Mouse (Mus musculus) cerebellum, adult 11 months (tissue): ENCODE measurements around the gene Eri3.
A peak's percentile ranks its signal among the peaks of the same experiment; 100 is the strongest.

Experiments used
- DNase-seq: peaks from one replicate; pipeline ENCODE4 v3.0.0; 2022

Gene Eri3

DNA sequence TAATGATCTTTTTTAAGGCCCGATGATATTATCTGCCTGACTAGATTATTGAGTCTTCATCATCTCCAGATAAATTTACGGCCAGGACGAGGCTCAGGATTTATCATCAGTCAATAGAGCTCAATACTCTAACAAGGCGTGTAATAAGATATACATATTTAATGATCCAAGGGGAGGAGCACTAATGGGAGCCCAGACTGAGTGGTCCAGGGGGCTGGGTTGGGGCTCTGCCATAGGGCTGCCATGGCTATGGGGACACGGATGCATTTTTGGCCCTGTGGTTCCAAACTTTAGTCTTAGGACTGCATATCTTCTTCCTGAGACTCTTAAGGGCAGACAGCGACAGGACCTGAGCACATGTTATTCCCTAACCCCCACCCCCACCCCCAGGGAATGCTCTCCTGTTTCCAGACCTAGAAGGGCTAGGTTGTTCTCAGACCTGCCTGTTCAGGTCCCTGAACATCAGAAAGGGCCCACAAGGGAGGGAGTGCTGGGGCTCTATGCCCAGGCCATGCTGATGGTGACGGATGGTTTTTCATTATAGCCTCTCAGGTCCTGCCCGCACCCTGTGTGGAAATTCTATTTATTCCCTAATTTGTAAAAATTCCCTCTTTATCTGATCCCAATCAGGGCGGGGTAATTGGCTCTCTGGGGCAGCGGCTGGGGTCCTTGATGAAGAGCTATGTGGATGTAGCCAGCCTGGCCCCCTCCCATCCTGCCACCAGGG, 114.4 kb downstream of the Eri3 start:
- DNase-seq: no peak

DNA sequence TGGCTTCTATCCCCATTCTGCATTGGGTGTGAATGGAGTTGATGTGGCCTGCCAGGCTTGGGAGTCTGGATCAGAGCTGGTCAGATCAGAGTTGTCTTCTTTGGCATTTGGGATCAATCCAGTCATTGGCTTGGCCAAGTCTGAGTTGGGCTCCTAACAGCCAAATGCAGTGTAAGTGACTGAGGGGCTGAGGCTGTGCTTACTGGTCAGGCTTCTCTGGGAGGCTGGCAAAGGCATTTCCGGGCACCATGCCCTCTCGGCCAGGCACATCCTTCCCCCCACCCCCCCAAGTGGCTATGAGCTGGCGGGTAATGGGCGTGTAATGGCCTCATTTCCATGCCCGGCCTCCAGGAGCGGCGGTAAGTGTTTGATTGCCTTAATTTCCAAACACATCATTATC, 115.4 kb downstream of the Eri3 start:
- peak; percentile 31 for DNase-seq

DNA sequence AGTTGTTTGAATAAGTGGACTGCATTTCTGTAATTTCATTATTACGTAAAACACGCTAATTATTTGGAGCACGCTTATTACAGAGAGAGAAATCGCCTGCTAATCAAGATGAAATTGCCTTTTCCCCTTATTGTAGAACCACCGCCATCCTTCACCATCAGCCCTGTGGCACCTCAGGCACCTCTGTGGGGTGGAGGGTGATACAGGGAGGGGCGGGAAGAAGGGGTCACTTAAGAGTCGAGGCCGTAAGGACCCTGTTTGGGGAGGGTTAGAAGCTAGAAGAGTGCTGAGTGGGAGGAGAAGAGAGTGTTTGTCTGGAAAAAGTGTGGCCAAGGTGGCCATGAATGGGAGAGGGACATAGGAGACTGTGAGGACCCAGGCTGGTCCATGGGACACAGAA, 115.9 kb downstream of the Eri3 start:
- no peak for DNase-seq

DNA sequence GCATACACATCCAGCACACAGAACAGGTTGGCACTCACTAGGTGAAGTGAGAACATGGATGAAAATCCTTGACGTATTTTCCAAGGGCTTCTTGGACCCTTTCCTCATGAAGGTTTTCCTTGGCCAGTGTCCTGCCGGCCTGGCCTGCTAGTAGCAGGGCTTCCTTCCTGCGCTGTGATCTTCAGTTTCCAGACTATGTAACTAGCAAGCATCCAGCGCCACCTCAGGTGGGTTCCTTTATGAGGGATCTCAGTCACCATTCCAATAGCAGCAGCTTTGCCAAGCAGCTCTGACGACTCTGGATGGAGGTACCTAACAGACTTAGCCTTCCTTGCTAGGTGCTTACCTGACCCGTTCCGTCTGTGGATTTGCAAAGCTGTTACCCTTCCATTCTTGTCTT, 119.7 kb downstream of the Eri3 start:
- DNase-seq: no peak

DNA sequence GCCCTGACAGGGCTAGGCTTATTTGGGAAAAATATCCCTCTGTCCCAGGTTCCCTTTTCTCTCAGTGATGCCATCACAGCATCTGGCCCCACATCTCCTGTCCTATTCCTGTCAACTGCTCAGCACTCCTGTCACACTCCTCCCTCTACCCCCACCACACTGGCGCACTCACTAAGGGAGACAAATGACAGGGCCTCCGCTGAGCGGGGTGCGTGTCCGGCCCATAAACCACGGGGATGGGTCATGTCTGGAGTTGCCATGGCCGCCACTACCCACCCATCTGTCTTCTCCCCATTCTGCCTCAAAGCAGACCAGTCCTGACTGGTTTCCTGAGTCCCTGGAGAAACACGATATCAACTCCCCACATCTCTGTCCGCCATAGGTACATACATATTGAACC, 121.9 kb downstream of the Eri3 start:
- DNase-seq: no peak

DNA sequence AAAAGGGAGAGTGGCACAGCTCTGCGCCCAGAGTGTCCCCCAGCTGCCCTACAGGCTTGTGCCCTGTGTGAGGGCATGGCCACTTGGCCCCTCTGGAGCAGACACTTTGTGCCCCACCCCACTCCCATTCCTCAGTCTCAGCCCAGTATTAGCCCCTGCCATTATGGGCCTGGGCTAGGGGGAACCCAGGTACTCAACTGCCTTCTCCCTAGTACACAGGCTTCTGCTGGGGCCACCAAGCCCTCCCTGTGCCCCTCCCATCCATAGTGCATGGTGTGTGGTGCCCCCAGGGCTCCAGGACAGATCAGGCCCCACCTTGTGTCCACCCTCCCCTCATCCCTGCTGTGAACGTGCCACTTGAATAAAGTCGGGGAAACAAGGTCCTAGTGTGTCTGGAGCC, 123.7 kb downstream of the Eri3 start:
- no peak for DNase-seq

DNA sequence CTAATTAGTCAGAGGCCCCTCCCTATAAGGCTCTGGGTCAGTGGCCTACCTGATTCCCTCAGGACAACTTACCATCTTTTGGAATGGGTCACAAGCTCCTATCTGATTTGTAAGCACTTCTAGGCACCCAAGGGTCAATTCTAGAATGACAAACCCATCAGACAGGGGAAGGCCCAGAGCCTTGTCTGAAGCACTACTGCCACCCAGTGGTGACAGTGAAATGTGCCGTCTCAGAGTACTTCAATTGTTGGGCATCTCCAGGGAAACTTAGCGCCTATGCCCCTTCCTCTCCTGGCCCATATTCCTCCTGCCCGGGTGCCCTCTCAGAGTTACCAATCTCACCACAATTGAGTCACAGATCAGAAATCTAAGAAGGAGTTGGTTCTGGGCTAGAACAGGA, 126.7 kb downstream of the Eri3 start:
- peak; percentile 70 for DNase-seq

DNA sequence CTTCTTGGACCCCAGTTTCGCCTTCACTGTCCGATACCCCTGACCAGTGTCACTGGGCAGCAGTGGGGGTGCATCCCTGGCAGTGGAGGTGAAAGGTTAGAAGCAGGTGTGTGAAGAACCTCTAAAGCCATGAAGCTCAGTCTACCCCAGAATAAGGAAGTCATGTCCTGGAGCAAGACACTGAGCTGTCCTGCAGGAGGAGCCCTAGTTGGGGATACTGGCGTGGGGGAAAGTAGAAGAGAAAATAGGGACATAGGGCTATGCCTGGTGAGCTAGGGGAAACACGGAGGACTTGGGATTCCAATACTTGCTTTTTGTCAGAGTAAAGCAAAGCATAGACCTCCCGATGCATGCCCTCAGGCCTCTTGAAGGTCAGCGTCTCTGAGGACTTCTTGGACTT, 130.8 kb downstream of the Eri3 start:
- no peak for DNase-seq

DNA sequence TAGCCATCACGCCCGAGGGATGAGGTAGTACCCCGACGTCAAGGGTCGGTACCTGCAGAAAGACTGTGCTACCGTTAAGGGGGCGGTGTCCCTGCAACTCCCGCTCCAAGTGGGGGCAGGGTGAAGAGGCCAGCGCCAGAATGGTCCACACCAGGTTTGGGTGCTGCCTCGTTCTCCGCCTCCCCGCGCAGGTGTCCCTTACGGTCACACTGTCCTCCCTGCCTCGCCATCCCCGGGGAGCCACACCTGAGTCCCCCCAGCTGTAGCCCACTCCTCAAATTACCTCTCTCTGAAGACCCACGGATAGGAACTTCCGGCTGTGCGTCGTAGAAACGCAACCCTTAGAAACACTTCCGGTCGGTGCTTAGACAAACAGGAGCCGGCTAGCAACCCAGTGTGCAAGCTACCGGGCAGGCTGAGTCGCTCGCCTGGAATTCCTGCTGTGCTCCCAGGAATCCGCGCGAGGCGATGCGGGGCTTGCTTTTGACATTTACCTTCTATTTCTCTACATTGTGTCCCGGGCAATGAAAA, 131.8 kb downstream of the Eri3 start, which contains the start of gene Dmap1:
TSS of gene Dmap1 (minus strand) at position 343 of the 531 bp plus-strand sequence.
- peak; percentile 79 for DNase-seq

DNA sequence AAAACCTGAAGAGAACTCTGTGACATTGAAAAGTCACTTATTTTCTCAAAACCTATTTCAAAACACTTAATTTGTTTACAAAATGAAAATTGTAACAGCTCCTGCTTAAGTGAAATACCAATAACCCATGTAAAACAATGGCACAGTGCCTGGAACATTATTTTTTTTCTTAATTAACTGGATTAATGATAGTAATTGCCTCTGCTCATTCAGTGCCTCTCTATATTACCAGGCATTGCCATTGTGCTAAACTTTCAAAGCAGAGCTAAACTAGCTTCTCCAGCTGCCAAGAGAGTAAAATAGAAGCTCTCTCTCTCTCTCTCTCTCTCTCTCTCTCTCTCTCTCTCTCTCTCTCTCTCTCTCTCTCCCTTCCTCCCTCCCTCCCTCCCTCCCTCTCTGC, 132.3 kb downstream of the Eri3 start:
- DNase-seq: no peak

DNA sequence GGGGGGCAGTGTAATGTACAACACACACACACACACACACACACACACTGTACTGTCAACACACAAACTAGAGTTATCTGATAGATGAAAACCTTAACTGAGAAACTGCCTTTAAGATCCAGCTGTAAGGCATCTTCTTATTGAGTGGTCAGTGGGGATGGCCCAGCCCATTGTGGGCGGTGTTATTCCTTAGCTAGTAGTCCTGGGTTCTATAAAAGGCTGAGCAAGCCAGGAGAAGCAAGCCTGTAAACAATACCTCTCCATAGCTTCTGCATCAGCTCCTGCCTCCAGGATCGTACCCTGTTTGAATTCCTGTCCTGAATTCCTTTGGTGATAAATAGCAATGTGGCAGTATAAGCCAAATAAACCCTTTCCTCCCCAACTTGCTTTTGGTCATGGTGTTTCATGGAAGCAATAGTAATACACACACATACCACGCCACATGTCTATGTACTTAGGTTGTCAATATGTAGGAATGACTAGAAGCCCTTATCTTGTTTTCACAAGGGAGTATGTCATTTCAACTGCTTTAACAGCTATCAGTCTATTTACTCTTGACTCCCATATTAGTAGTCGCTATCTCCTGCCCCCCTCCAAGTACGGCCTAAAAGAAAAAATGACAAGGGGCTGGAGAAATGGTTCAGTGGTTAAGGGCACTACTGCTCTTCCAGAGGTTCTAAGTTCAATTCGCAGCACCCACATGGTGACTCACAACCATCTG, 133.0 kb downstream of the Eri3 start:
- DNase-seq: no peak

DNA sequence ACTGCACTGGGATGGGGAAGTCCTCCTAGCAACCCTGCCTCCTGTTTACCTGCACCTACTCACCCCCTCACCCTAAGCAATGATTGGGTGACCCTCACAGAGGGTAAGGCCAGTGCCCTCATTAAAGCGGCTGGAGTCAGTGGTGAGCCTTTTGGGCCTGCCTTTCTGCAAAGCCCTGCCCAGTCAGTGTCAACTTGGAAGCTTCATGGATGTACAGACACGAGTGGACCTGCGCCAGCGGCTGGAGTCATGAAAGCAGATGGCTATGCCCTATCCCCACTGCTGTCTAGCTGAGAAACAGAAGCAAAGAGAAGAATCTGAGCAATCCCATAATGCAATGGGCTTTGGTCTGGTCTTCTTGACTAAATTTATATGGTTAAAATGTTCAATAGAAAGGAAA, 136.2 kb downstream of the Eri3 start:
- DNase-seq: no peak

DNA sequence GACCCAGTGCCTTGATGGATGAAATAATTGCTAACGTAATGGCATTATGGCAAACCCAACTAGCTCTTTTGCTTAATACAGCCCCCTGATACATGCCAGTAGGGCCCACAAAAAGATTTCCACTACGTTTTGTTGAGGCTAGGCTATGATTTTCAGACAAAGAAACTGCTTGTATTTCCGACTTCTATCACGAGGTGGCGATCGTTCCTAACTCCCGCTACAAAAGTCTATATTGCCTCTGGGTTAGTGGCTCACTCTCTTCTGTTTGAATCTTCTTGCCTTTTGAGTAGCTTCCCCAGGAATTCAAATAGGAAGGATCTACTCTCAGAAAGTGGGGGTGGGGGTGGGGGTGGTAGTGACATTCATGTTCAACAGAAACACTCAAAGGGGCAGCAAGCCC, 155.2 kb downstream of the Eri3 start:
- DNase-seq: peak; percentile 15

DNA sequence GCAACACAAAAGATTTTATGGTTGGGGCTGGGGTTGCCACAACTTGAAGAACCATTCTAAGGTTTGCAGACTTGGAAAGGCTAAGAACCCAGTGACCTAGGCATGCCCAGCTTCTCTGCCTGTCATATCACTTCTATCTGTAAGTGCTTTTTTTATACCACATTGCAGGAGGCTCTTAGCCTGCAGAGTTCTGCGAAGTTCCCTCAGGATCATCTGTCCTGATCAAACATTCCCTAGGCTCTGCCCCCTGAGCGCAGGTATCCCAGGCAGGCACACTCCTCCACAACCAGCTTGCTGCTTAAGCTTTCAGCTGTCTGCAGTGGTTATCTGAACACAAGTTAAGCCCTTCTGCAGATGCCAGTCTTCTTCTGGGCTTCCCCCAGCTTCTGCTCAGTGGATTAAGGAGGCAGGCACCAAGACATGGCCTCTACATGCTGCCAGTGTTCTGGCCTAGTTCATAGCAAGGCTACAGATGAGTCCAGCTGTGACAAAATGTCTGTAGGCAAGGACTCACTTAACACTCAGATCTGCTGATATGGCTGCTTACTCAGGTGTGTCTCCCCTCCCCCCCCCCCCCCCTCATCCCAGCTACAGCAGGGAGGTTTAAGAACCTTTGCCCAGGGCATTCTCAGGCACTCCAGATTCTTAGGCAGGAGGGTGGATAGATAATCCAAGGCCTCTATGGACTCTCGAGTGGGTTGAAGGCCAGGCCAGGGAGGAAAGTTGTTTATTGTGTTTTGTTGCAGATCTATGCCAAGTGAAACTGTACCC, 158.8 kb downstream of the Eri3 start:
- DNase-seq: no peak

DNA sequence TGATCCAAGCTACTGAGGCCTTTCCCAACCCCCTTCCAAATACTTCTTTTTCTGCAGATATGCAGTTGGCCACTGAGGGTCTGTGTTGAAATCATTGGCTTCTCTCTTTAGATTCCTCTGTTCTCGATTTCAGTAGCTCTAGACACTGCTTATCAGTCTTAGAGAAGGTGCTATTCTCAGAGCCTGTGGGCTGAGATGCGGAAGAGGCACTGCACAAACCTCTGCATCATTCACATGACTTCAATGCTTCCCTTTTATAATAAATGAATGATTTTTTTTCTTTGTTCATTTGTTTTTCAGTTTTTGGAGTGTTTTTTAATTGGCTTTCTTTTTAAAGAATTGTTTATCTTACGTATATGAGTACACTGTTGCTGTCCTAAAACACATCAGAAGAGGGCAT, 162.1 kb downstream of the Eri3 start:
- no peak for DNase-seq

DNA sequence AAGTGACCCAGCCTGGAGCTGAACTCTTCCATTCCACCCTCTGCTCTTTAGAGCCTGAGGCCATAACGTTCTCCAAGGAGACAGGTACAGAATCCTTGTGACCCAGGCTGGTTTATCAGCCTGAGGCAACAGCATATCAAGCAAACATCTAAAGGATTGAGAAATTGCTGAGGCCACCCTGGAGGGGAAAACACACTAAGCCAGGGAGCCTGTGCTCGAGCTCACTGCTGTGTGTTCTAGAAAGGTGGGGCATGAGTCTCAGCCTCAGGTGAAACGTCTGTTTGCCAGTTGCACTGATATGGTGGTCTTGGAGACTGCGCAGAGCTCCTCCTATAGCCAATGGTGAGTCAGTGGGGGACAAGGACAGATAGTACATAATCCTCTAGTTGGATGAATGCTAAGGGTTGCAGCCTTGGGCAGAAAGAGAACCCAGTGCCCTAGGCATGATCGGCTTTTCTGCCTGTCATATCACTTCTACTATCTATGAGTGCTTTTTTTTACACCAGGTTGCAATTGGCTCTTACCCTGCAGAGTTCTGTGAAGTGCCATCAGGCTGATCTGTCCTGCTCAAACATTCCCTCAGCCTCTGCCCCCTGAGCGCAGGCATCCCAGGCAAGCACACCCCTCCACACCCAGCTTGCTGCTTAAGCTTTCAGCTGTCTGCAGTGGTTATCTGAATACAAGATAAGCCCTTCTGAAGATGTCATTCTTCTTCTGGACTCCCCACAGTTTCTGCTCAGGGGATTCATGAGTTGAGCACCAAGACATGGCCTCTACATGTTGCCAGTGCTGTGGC, 163.3 kb downstream of the Eri3 start:
- no peak for DNase-seq
